8 mouse cellular contexts compared by ENCODE assay signal in the genomic region with DNA sequence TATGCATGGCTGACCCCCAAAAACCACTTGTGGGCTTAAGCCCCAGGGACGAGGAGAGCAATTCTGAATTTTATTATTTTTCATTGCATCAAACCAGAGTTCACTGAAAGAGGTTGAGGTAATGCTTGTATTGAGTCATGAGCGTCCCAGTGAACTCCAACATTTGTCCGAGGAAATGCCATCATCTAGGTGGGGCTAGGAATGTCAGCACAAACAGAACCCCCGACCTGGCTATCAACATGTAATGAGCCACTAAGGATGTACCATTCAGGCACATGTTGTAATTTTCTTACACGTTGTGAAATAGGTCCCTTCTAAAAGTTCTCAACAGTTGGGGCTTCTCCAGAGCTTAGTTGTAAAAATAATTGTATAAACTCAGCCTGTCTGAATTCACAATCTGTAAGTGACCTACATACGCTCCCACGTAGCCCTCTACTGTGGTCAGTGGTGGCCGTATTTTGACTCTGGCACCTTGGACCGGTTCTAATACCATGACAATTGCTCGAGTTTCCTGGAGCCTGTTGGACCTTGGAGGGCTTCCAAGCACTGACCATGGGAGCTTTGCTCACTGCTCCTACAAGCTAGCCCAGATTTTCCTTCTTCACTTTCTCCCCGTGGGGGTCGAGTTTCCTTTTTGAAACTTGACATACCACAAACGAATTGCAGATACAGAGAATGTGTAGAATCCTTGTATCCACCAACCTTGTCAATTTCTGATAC. TPM values are rescaled to one million over a fixed set of nuclear protein-coding genes. Genes with fewer than 3 reads are reported as not detected.
DNase-seq lines count a peak whose midpoint lies in the region; ATAC-seq lines count a peak whose summit lies in the region.

No protein-coding gene starts in this region.

- no peaks in the 10 kb centered on the region for H3K27me3 ChIP-seq in hindbrain, embryonic 16.5 days (replicated peaks; ENCODE audit: control insufficient read depth, insufficient read depth, low read length)
- H3K27me3 ChIP-seq in hindbrain, embryonic 10.5 days (ENCODE audit: insufficient read depth, poor library complexity, severe bottlenecking), result no peaks in the 10 kb centered on the region
- H3K27me3 ChIP-seq in heart, embryonic 13.5 days (replicated peaks), result no peaks in the 10 kb centered on the region

- no peaks in the 10 kb centered on the region for H3K9me3 ChIP-seq in hindbrain, embryonic 16.5 days (ENCODE audit: control insufficient read depth, low read length)
- no peaks in the 10 kb centered on the region for H3K9me3 ChIP-seq in hindbrain, embryonic 10.5 days
- H3K9me3 ChIP-seq in heart, embryonic 13.5 days, result no peaks in the 10 kb centered on the region

- no peak for DNase-seq in hindbrain, embryonic 10.5 days (ENCODE audit: low spot score)
- peak; percentile 7 for DNase-seq in cerebellum, adult 11-12 months
- peak; percentile 51 to 57 for DNase-seq in layer of hippocampus, postnatal 10 days (ENCODE audit: low spot score in 2 of 2)
- DNase-seq in right cerebral cortex, adult 2 months (ENCODE audit: low spot score in 2 of 2), result peak; percentile 20 to 40
- DNase-seq in thymus, postnatal 10 days (ENCODE audit: low spot score in 2 of 2), result no peak

- 0 out of 2 replicates have a peak overlapping the region, but pooled peaks have one; percentile 13 for H3K27ac ChIP-seq in hindbrain, embryonic 16.5 days (ENCODE audit: low read depth, low read length)
- H3K27ac ChIP-seq in hindbrain, embryonic 10.5 days, result no peak overlapping the region
- peak overlapping the region; percentile 13; the same call in 1 of the 2 replicates for H3K27ac ChIP-seq in heart, embryonic 13.5 days (replicated peaks)

- no peak overlapping the region for H3K4me3 ChIP-seq in hindbrain, embryonic 16.5 days (ENCODE audit: low read length)
- H3K4me3 ChIP-seq in hindbrain, embryonic 10.5 days, result no peak overlapping the region
- H3K4me3 ChIP-seq in heart, embryonic 13.5 days, result no peak overlapping the region

- no peak overlapping the region for H3K9ac ChIP-seq in hindbrain, embryonic 16.5 days (ENCODE audit: low read depth, low read length)
- no peak overlapping the region for H3K9ac ChIP-seq in heart, embryonic 13.5 days

- peak; percentile 75; the same call in 1 of the 2 replicates for ATAC-seq in hindbrain, embryonic 16.5 days
- ATAC-seq in heart, embryonic 13.5 days (ENCODE audit: extremely low read depth, insufficient number of reproducible peaks, low FRiP score, low TSS enrichment), result no peak
- ATAC-seq in activated CD4-positive, CD25-positive, alpha-beta regulatory T cell, adult 4 months, result no peak

- no peak overlapping the region for H3K4me2 ChIP-seq in hindbrain, embryonic 16.5 days (ENCODE audit: low read length)
- H3K4me2 ChIP-seq in heart, embryonic 13.5 days, result peak overlapping the region; percentile 29

- H3K4me1 ChIP-seq in hindbrain, embryonic 16.5 days (ENCODE audit: control insufficient read depth, insufficient read depth, low read depth, low read length), result peaks cover 3% of the 10 kb centered on the region; the same call in 1 of the 2 replicates
- no peaks in the 10 kb centered on the region for H3K4me1 ChIP-seq in hindbrain, embryonic 10.5 days (replicated peaks)
- peaks cover 42% of the 10 kb centered on the region for H3K4me1 ChIP-seq in heart, embryonic 13.5 days

- 70% methylated on average over 13 of the region's 13 CpGs for WGBS in hindbrain, embryonic 16.5 days
- 81% methylated on average over 13 of the region's 13 CpGs for WGBS in hindbrain, embryonic 10.5 days
- WGBS in heart, embryonic 13.5 days, result 56% methylated on average over 13 of the region's 13 CpGs

- peaks cover 3% of the 10 kb centered on the region; the same call in 1 of the 2 replicates for H3K36me3 ChIP-seq in hindbrain, embryonic 16.5 days (ENCODE audit: control insufficient read depth, insufficient read depth, low read length)
- peaks cover 12% of the 10 kb centered on the region; the same call in 1 of the 2 replicates for H3K36me3 ChIP-seq in hindbrain, embryonic 10.5 days
- H3K36me3 ChIP-seq in heart, embryonic 13.5 days, result peaks cover 13% of the 10 kb centered on the region

RNA-seq across cellular contexts. Expression of gene Serpine2, which starts 38.0 kb away (rescaled TPM):
- 378 and 403 TPM in 2 replicates for polyA plus RNA-seq in hindbrain, embryonic 16.5 days (2015; fragmentation: Nextera tagmentation; extraction: Ambion mirVana)
- 68.2 and 70.8 TPM in 2 replicates for polyA plus RNA-seq in hindbrain, embryonic 10.5 days (2016; fragmentation: Nextera tagmentation; extraction: Ambion mirVana)
- 144 and 148 TPM in 2 replicates for polyA plus RNA-seq in heart, embryonic 13.5 days (2015; fragmentation: Nextera tagmentation; extraction: Ambion mirVana)
- 100 to 1,000 TPM; 171 to 185 TPM for total RNA-seq in layer of hippocampus, postnatal 10 days (2021)
- polyA plus RNA-seq in activated CD4-positive, CD25-positive, alpha-beta regulatory T cell, adult 4 months (2017; shearing (Covaris generic)), result 1 to 10 TPM; 1.5 to 3.1 TPM

RNA-seq across cellular contexts. Expression of gene Wdfy1, which starts 47.0 kb away (rescaled TPM):
- 108 and 112 TPM in 2 replicates for polyA plus RNA-seq in hindbrain, embryonic 16.5 days (2015; fragmentation: Nextera tagmentation; extraction: Ambion mirVana)
- polyA plus RNA-seq in hindbrain, embryonic 10.5 days (2016; fragmentation: Nextera tagmentation; extraction: Ambion mirVana), result 41.0 and 44.9 TPM in 2 replicates
- polyA plus RNA-seq in heart, embryonic 13.5 days (2015; fragmentation: Nextera tagmentation; extraction: Ambion mirVana), result 30.1 and 31.8 TPM in 2 replicates
- total RNA-seq in layer of hippocampus, postnatal 10 days (2021), result 10 to 100 TPM; 37.5 to 39.9 TPM
- 10 to 100 TPM; 18.6 to 34.1 TPM for polyA plus RNA-seq in activated CD4-positive, CD25-positive, alpha-beta regulatory T cell, adult 4 months (2017; shearing (Covaris generic))

RNA-seq across cellular contexts. Expression of gene Mrpl44, which starts 47.1 kb away (rescaled TPM):
- 40.2 and 41.2 TPM in 2 replicates for polyA plus RNA-seq in hindbrain, embryonic 16.5 days (2015; fragmentation: Nextera tagmentation; extraction: Ambion mirVana)
- 59.1 and 64.5 TPM in 2 replicates for polyA plus RNA-seq in hindbrain, embryonic 10.5 days (2016; fragmentation: Nextera tagmentation; extraction: Ambion mirVana)
- polyA plus RNA-seq in heart, embryonic 13.5 days (2015; fragmentation: Nextera tagmentation; extraction: Ambion mirVana), result 43.3 and 49.1 TPM in 2 replicates
- 10 to 100 TPM; 21.8 to 22.5 TPM for total RNA-seq in layer of hippocampus, postnatal 10 days (2021)
- polyA plus RNA-seq in activated CD4-positive, CD25-positive, alpha-beta regulatory T cell, adult 4 months (2017; shearing (Covaris generic)), result 10 to 100 TPM; 58.8 to 63.5 TPM

Comparison
In these comparisons a context has a peak if more than half of its experiments do, and no peak if none do; other contexts are left out.
1. DNase-seq: peak in cerebellum, adult 11-12 months (single experiment), layer of hippocampus, postnatal 10 days (2 of 2) and right cerebral cortex, adult 2 months (2 of 2); none in hindbrain, embryonic 10.5 days (single experiment) and thymus, postnatal 10 days (0 of 2).
2. RNA of gene Serpine2, which starts 38.0 kb away (polyA plus RNA-seq): 378 to 403 TPM in hindbrain, embryonic 16.5 days, 144 to 148 TPM in heart, embryonic 13.5 days and 68.2 to 70.8 TPM in hindbrain, embryonic 10.5 days; 1.5 to 3.1 TPM in activated CD4-positive, CD25-positive, alpha-beta regulatory T cell, adult 4 months; every median in the first group is over 10 times any median in the second.